Mouse (Mus musculus): ENCODE measurements around the gene Tmem265. TPM values are rescaled to one million over a fixed set of nuclear protein-coding genes. Genes with fewer than 3 reads are reported as not detected.

Gene Tmem265
- polyA plus RNA-seq, 1 experiment from 2014 or later = 4.1 TPM

DNA sequence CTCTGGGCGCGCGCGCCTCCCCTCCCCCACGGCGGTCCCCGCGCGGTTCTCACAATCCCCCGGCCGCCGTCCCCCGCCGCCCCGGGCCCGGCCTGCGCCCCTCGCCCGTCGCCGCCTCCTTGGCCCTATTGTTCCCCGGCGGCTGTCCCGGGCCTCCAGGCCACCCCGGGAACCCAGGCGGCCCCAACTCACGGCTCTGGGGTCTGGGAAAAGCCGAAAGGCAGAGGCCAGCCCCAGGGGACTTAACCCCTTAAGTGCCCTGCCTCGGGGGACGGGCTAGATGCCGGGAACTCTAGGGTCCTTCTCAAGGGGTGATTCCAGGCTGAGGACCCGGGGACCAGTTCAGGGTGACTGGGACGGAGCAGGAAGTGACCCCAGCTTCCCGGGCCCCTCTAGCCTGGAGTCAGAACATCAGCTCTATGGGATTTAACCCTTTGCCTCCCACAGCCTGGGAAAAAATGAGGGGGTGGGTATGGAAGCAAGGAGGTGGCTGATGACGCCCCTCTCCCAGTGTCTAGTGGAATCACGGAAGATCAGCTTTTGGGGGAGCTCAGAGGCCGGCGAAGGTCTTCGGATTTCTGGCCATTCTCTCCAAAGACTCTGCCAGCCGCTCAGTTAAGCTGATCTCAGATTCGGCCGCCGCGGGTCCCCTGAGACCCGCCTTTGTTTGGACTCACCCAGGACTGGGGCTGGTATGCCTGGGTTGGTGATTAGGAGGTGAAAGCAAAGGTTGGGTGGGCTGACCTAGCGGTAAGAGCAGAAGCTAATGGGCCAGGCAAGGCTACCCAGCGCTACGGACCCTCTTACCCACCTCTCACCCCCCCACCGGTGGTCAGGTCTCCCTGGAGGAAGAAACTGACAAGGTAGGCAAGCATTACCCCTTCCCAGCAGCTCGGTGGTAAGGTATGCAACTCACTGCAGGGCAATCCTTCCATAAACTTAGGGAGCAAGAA lies 54.0 kb downstream of the Tmem265 start, which contains the start of gene Zfp629:
Gene Zfp629 (minus strand): TSS at position 907 of the 953 bp plus-strand sequence.
- Histone ChIP-seq H3K27ac (peak within 1 kb of the TSS; percentile 75), H3K9me3 (no peaks in the 10 kb centered on the region), H3K36me3 (peaks cover 27% of the 10 kb centered on the region), H3K4me1 (peaks cover 24% of the 10 kb centered on the region), H3K9ac (peak within 1 kb of the TSS; percentile 99), H3K4me2 (replicated peaks) (peak within 1 kb of the TSS; percentile 81), H3K4me3 (peak within 1 kb of the TSS; percentile 91), H3K27me3 (replicated peaks) (no peaks in the 10 kb centered on the region)
- under 1% methylated on average over 50 of the region's 50 CpGs for WGBS
- ATAC-seq (ENCODE audit: low FRiP score, low read depth) = peak; percentile 90

DNA sequence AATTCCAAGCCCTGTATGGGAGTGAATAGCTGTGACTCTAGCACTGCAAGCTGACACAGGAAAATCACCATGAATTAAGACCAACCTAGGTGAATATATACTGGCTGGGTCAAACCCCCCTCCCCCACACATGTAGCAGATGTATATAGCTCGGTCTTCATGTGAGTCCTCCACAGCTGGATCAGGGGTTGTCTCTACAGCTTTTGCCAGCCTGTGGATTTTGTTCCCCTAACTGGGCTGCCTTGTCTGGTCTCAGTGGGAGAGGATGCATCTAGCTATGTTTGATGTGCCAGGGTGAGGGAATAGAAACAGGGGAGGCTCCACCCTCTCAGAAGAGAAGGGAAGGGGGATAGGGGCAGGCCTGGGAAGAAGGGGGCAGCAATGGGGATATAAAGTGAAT lies 55.1 kb downstream of the Tmem265 start:
- H3K27ac ChIP-seq = no peak overlapping the region
- H3K4me3 ChIP-seq = no peak overlapping the region
- peaks cover 24% of the 10 kb centered on the region for H3K4me1 ChIP-seq
- H3K9ac ChIP-seq = 0 out of 2 replicates have a peak overlapping the region, but pooled peaks have one; percentile 29
- no peak for ATAC-seq (ENCODE audit: low FRiP score, low read depth)
- H3K4me2 ChIP-seq (replicated peaks) = peak overlapping the region; percentile 81
- no peaks in the 10 kb centered on the region for H3K27me3 ChIP-seq (replicated peaks)
- 65% methylated on average over 1 of the region's 1 CpGs for WGBS
- H3K9me3 ChIP-seq = no peaks in the 10 kb centered on the region
- peaks cover 15% of the 10 kb centered on the region for H3K36me3 ChIP-seq

Other genes with a start within 250 kb of the Tmem265 start
- gene Zfp768, start 215.8 kb upstream of the Tmem265 start, polyA plus RNA-seq (2016; fragmentation: Nextera tagmentation; extraction: Ambion mirVana) = 20.8 and 21.3 TPM in 2 replicates
- gene Zfp747, start 185.3 kb upstream of the Tmem265 start, polyA plus RNA-seq (2016; fragmentation: Nextera tagmentation; extraction: Ambion mirVana) = 7.2 and 8.3 TPM in 2 replicates
- 5.3 TPM in 2 replicates for gene 9130019O22Rik, start 174.2 kb upstream of the Tmem265 start, polyA plus RNA-seq (2016; fragmentation: Nextera tagmentation; extraction: Ambion mirVana)
- gene E430018J23Rik, start 167.8 kb upstream of the Tmem265 start, polyA plus RNA-seq (2016; fragmentation: Nextera tagmentation; extraction: Ambion mirVana) = 6.4 and 7.8 TPM in 2 replicates
- gene Zfp764, start 154.6 kb upstream of the Tmem265 start, polyA plus RNA-seq (2016; fragmentation: Nextera tagmentation; extraction: Ambion mirVana) = 5.7 and 6.8 TPM in 2 replicates
- 31.4 and 36.0 TPM in 2 replicates for gene Zfp688, start 139.3 kb upstream of the Tmem265 start, polyA plus RNA-seq (2016; fragmentation: Nextera tagmentation; extraction: Ambion mirVana)
- gene Zfp689, start 112.2 kb upstream of the Tmem265 start, polyA plus RNA-seq (2016; fragmentation: Nextera tagmentation; extraction: Ambion mirVana) = 17.4 and 20.3 TPM in 2 replicates
- gene Prr14, start 101.8 kb upstream of the Tmem265 start, polyA plus RNA-seq (2016; fragmentation: Nextera tagmentation; extraction: Ambion mirVana) = 56.1 and 63.5 TPM in 2 replicates
- 13.1 and 16.9 TPM in 2 replicates for gene Fbrs, start 82.2 kb upstream of the Tmem265 start, polyA plus RNA-seq (2016; fragmentation: Nextera tagmentation; extraction: Ambion mirVana)
- 72.9 and 79.9 TPM in 2 replicates for gene Srcap, start 49.4 kb upstream of the Tmem265 start, polyA plus RNA-seq (2016; fragmentation: Nextera tagmentation; extraction: Ambion mirVana)
- 14.3 and 15.0 TPM in 2 replicates for gene Gm42715, start 41.8 kb upstream of the Tmem265 start, polyA plus RNA-seq (2016; fragmentation: Nextera tagmentation; extraction: Ambion mirVana)
- 49.2 and 54.8 TPM in 2 replicates for gene Phkg2, start 11.9 kb downstream of the Tmem265 start, polyA plus RNA-seq (2016; fragmentation: Nextera tagmentation; extraction: Ambion mirVana)
- gene Ccdc189, start 27.2 kb downstream of the Tmem265 start, polyA plus RNA-seq (2016; fragmentation: Nextera tagmentation; extraction: Ambion mirVana) = 14.0 and 14.1 TPM in 2 replicates
- 54.1 and 61.2 TPM in 2 replicates for gene Rnf40, start 27.4 kb downstream of the Tmem265 start, polyA plus RNA-seq (2016; fragmentation: Nextera tagmentation; extraction: Ambion mirVana)
- gene Zfp629, start 54.4 kb downstream of the Tmem265 start, polyA plus RNA-seq (2016; fragmentation: Nextera tagmentation; extraction: Ambion mirVana) = 31.8 and 35.3 TPM in 2 replicates
- 71.1 and 74.7 TPM in 2 replicates for gene Bcl7c, start 147.5 kb downstream of the Tmem265 start, polyA plus RNA-seq (2016; fragmentation: Nextera tagmentation; extraction: Ambion mirVana)
- 5.8 TPM in 2 replicates for gene Ctf1, start 151.3 kb downstream of the Tmem265 start, polyA plus RNA-seq (2016; fragmentation: Nextera tagmentation; extraction: Ambion mirVana)
- 0.22 and 0.28 TPM in 2 replicates for gene Ctf2, start 170.8 kb downstream of the Tmem265 start, polyA plus RNA-seq (2016; fragmentation: Nextera tagmentation; extraction: Ambion mirVana)
- gene Fbxl19, start 183.2 kb downstream of the Tmem265 start, polyA plus RNA-seq (2016; fragmentation: Nextera tagmentation; extraction: Ambion mirVana) = 10.2 and 13.0 TPM in 2 replicates
- 7.9 and 9.9 TPM in 2 replicates for gene Orai3, start 208.4 kb downstream of the Tmem265 start, polyA plus RNA-seq (2016; fragmentation: Nextera tagmentation; extraction: Ambion mirVana)
- gene Setd1a, start 215.3 kb downstream of the Tmem265 start, polyA plus RNA-seq (2016; fragmentation: Nextera tagmentation; extraction: Ambion mirVana) = 20.3 and 22.5 TPM in 2 replicates
- gene Gm49388, start 224.2 kb downstream of the Tmem265 start, polyA plus RNA-seq (2016; fragmentation: Nextera tagmentation; extraction: Ambion mirVana) = not detected in 2 replicates
- gene Hsd3b7, start 239.2 kb downstream of the Tmem265 start, polyA plus RNA-seq (2016; fragmentation: Nextera tagmentation; extraction: Ambion mirVana) = 7.8 and 9.0 TPM in 2 replicates